Mouse (Mus musculus): Measurements from ENCODE around the gene Zbtb20. TPM values are rescaled to one million over a fixed set of nuclear protein-coding genes. Genes with fewer than 3 reads are reported as not detected.

The Zbtb20 gene
- polyA plus RNA-seq, 1 experiment from 2014 or later: 54.7 TPM

- Histone ChIP-seq H3K4me2 (ENCODE audit: low read depth, low read length, severe bottlenecking) (no peak overlapping the region), H3K27me3 (ENCODE audit: control insufficient read depth, insufficient read depth, low read length) (no peaks in the 10 kb centered on the region), H3K4me3 (ENCODE audit: low read depth, low read length) (no peak overlapping the region), H3K27ac (ENCODE audit: low read depth, low read length) (peak overlapping the region; percentile 65), H3K9ac (ENCODE audit: low read length) (no peak overlapping the region), H3K4me1 (replicated peaks; ENCODE audit: control insufficient read depth, insufficient read depth, low read length) (peaks cover 4% of the 10 kb centered on the region), H3K9me3 (ENCODE audit: control insufficient read depth, low read length) (no peaks in the 10 kb centered on the region), H3K36me3 (ENCODE audit: control insufficient read depth, insufficient read depth, low read length) (no peaks in the 10 kb centered on the region)
- ATAC-seq (replicated peaks; ENCODE audit: low FRiP score) (peak; percentile 77), DNase-seq (ENCODE audit: low spot score) (no peak)
- WGBS: 39% methylated on average over 1 of the region's 1 CpGs
Measured at GRCm38 (mm10) chr16:43286783-43287383, 411.2 kb downstream of the Zbtb20 start.

- 78% methylated on average over 3 of the region's 3 CpGs for WGBS
- DNase-seq (ENCODE audit: low spot score) (no peak), ATAC-seq (replicated peaks; ENCODE audit: low FRiP score) (no peak)
- H3K9me3 ChIP-seq (ENCODE audit: control insufficient read depth, low read length): no peaks in the 10 kb centered on the region
- no peak overlapping the region for H3K9ac ChIP-seq (ENCODE audit: low read length)
- no peak overlapping the region for H3K4me3 ChIP-seq (ENCODE audit: low read depth, low read length)
- H3K27ac ChIP-seq (ENCODE audit: low read depth, low read length): no peak overlapping the region
- no peaks in the 10 kb centered on the region for H3K36me3 ChIP-seq (ENCODE audit: control insufficient read depth, insufficient read depth, low read length)
- H3K4me1 ChIP-seq (replicated peaks; ENCODE audit: control insufficient read depth, insufficient read depth, low read length): peaks cover 1% of the 10 kb centered on the region
- H3K4me2 ChIP-seq (ENCODE audit: low read depth, low read length, severe bottlenecking): no peak overlapping the region
- H3K27me3 ChIP-seq (ENCODE audit: control insufficient read depth, insufficient read depth, low read length): no peaks in the 10 kb centered on the region
Measured at GRCm38 (mm10) chr16:43291423-43291822, 415.7 kb downstream of the Zbtb20 start.

- no peak for ATAC-seq (replicated peaks; ENCODE audit: low FRiP score)
- DNase-seq (ENCODE audit: low spot score): no peak
- Histone ChIP-seq H3K9me3 (ENCODE audit: control insufficient read depth, low read length) (no peaks in the 10 kb centered on the region), H3K27ac (ENCODE audit: low read depth, low read length) (no peak overlapping the region), H3K36me3 (ENCODE audit: control insufficient read depth, insufficient read depth, low read length) (no peaks in the 10 kb centered on the region), H3K27me3 (ENCODE audit: control insufficient read depth, insufficient read depth, low read length) (no peaks in the 10 kb centered on the region), H3K9ac (ENCODE audit: low read length) (no peak overlapping the region), H3K4me3 (ENCODE audit: low read depth, low read length) (no peak overlapping the region), H3K4me2 (ENCODE audit: low read depth, low read length, severe bottlenecking) (no peak overlapping the region), H3K4me1 (replicated peaks; ENCODE audit: control insufficient read depth, insufficient read depth, low read length) (peaks cover 6% of the 10 kb centered on the region; the same call in 1 of the 2 replicates)
- 49% methylated on average over 5 of the region's 5 CpGs for WGBS
Measured at GRCm38 (mm10) chr16:43297953-43298596, 422.4 kb downstream of the Zbtb20 start.

- H3K27me3 ChIP-seq (ENCODE audit: control insufficient read depth, insufficient read depth, low read length): no peaks in the 10 kb centered on the region
- no peaks in the 10 kb centered on the region for H3K9me3 ChIP-seq (ENCODE audit: control insufficient read depth, low read length)
- DNase-seq (ENCODE audit: low spot score) (no peak), ATAC-seq (replicated peaks; ENCODE audit: low FRiP score) (no peak)
- no peaks in the 10 kb centered on the region for H3K36me3 ChIP-seq (ENCODE audit: control insufficient read depth, insufficient read depth, low read length)
- H3K4me2 ChIP-seq (ENCODE audit: low read depth, low read length, severe bottlenecking): no peak overlapping the region
- 80% methylated on average over 3 of the region's 3 CpGs for WGBS
- H3K27ac ChIP-seq (ENCODE audit: low read depth, low read length): no peak overlapping the region
- no peak overlapping the region for H3K9ac ChIP-seq (ENCODE audit: low read length)
- no peak overlapping the region for H3K4me3 ChIP-seq (ENCODE audit: low read depth, low read length)
- H3K4me1 ChIP-seq (replicated peaks; ENCODE audit: control insufficient read depth, insufficient read depth, low read length): peaks cover 6% of the 10 kb centered on the region; the same call in 1 of the 2 replicates
Measured at GRCm38 (mm10) chr16:43300420-43300819, 424.7 kb downstream of the Zbtb20 start.

- no peak overlapping the region for H3K4me2 ChIP-seq (ENCODE audit: low read depth, low read length, severe bottlenecking)
- no peak overlapping the region for H3K4me3 ChIP-seq (ENCODE audit: low read depth, low read length)
- H3K9me3 ChIP-seq (ENCODE audit: control insufficient read depth, low read length): no peaks in the 10 kb centered on the region
- H3K4me1 ChIP-seq (replicated peaks; ENCODE audit: control insufficient read depth, insufficient read depth, low read length): peaks cover 6% of the 10 kb centered on the region; the same call in 1 of the 2 replicates
- H3K27me3 ChIP-seq (ENCODE audit: control insufficient read depth, insufficient read depth, low read length): no peaks in the 10 kb centered on the region
- no peak for ATAC-seq (replicated peaks; ENCODE audit: low FRiP score)
- no peak overlapping the region for H3K9ac ChIP-seq (ENCODE audit: low read length)
- DNase-seq (ENCODE audit: low spot score): no peak
- H3K27ac ChIP-seq (ENCODE audit: low read depth, low read length): no peak overlapping the region
- no peaks in the 10 kb centered on the region for H3K36me3 ChIP-seq (ENCODE audit: control insufficient read depth, insufficient read depth, low read length)
- WGBS: 87% methylated on average over 2 of the region's 2 CpGs
Measured at GRCm38 (mm10) chr16:43302171-43302570, 426.5 kb downstream of the Zbtb20 start.

- Histone ChIP-seq H3K9ac (ENCODE audit: low read length) (no peak overlapping the region), H3K36me3 (ENCODE audit: control insufficient read depth, insufficient read depth, low read length) (no peaks in the 10 kb centered on the region), H3K4me3 (ENCODE audit: low read depth, low read length) (no peak overlapping the region), H3K27me3 (ENCODE audit: control insufficient read depth, insufficient read depth, low read length) (no peaks in the 10 kb centered on the region), H3K4me1 (replicated peaks; ENCODE audit: control insufficient read depth, insufficient read depth, low read length) (peaks cover 5% of the 10 kb centered on the region; the same call in 1 of the 2 replicates), H3K9me3 (ENCODE audit: control insufficient read depth, low read length) (no peaks in the 10 kb centered on the region), H3K27ac (ENCODE audit: low read depth, low read length) (no peak overlapping the region), H3K4me2 (ENCODE audit: low read depth, low read length, severe bottlenecking) (no peak overlapping the region)
- ATAC-seq (replicated peaks; ENCODE audit: low FRiP score): no peak
- 76% methylated on average over 9 of the region's 9 CpGs for WGBS
- no peak for DNase-seq (ENCODE audit: low spot score)
Measured at GRCm38 (mm10) chr16:43303245-43304197, 427.8 kb downstream of the Zbtb20 start.

GRCm38 (mm10) chr16:43309968-43310431 is 434.3 kb downstream of the Zbtb20 start:
- Histone ChIP-seq H3K36me3 (ENCODE audit: control insufficient read depth, insufficient read depth, low read length) (no peaks in the 10 kb centered on the region), H3K4me1 (replicated peaks; ENCODE audit: control insufficient read depth, insufficient read depth, low read length) (peaks cover 18% of the 10 kb centered on the region; the same call in 1 of the 2 replicates), H3K27ac (ENCODE audit: low read depth, low read length) (peak overlapping the region; percentile 84), H3K9me3 (ENCODE audit: control insufficient read depth, low read length) (peaks cover 2% of the 10 kb centered on the region; the same call in 1 of the 2 replicates), H3K4me3 (ENCODE audit: low read depth, low read length) (no peak overlapping the region), H3K9ac (ENCODE audit: low read length) (peak overlapping the region; percentile 9; the same call in 1 of the 2 replicates), H3K4me2 (ENCODE audit: low read depth, low read length, severe bottlenecking) (peak overlapping the region; percentile 5; the same call in 1 of the 2 replicates), H3K27me3 (ENCODE audit: control insufficient read depth, insufficient read depth, low read length) (no peaks in the 10 kb centered on the region)
- 14% methylated on average over 4 of the region's 4 CpGs for WGBS
- ATAC-seq (replicated peaks; ENCODE audit: low FRiP score) (peak; percentile 95), DNase-seq (ENCODE audit: low spot score) (peak; percentile 74)

- Histone ChIP-seq H3K27ac (ENCODE audit: low read depth, low read length) (no peak overlapping the region), H3K4me3 (ENCODE audit: low read depth, low read length) (no peak overlapping the region), H3K9ac (ENCODE audit: low read length) (no peak overlapping the region), H3K4me2 (ENCODE audit: low read depth, low read length, severe bottlenecking) (no peak overlapping the region), H3K4me1 (replicated peaks; ENCODE audit: control insufficient read depth, insufficient read depth, low read length) (no peaks in the 10 kb centered on the region), H3K36me3 (ENCODE audit: control insufficient read depth, insufficient read depth, low read length) (no peaks in the 10 kb centered on the region), H3K27me3 (ENCODE audit: control insufficient read depth, insufficient read depth, low read length) (no peaks in the 10 kb centered on the region), H3K9me3 (ENCODE audit: control insufficient read depth, low read length) (no peaks in the 10 kb centered on the region)
- DNase-seq (ENCODE audit: low spot score) (no peak), ATAC-seq (replicated peaks; ENCODE audit: low FRiP score) (no peak)
- WGBS: 92% methylated on average over 3 of the region's 3 CpGs
Measured at GRCm38 (mm10) chr16:43324009-43324408, 448.3 kb downstream of the Zbtb20 start.

Data from forebrain, embryonic 11.5 days (tissue).